Mouse (Mus musculus) midbrain, postnatal 0 days (tissue): ENCODE results near the gene Zdhhc14. TPM values are rescaled to one million over a fixed set of nuclear protein-coding genes. Genes with fewer than 3 reads are reported as not detected.
"Not testable (repeated sequence)": the region's sequence is repeated elsewhere in the genome, so short reads cannot be mapped to it uniquely, and the experiment has no call there.

Source experiments
- ATAC-seq: fragments of 200-750 bp; cut with Nextera tagmentation; 2 replicates; pipeline ENCODE4 v1.8.0; 2017; ENCODE audit warnings: moderate number of reproducible peaks, mild to moderate bottlenecking, moderate TSS enrichment, moderate library complexity; ENCODE audit not compliant: low FRiP score
- DNase-seq: peaks from one replicate; pipeline ENCODE4 v3.0.0-alpha.2; 2015; ENCODE audit warnings: low spot score
- H3K27ac ChIP-seq: fragments of 300-500 bp; sonication (generic); 2 replicates; pipeline ENCODE4 v1.5.1; 2014; ENCODE audit warnings: low read depth, mild to moderate bottlenecking, low read length, mixed read lengths
- H3K27me3 ChIP-seq: fragments of 300-500 bp; sonication (generic); 2 replicates; pipeline ENCODE4 v1.6.1; 2014; ENCODE audit warnings: low read length, control low read depth, mixed read lengths; ENCODE audit not compliant: insufficient read depth
- H3K36me3 ChIP-seq: fragments of 300-500 bp; sonication (generic); 2 replicates; pipeline ENCODE4 v1.6.1; 2014; ENCODE audit warnings: low read length, control low read depth, mixed read lengths; ENCODE audit not compliant: insufficient read depth
- H3K4me1 ChIP-seq: fragments of 300-500 bp; sonication (generic); 2 replicates; pipeline ENCODE4 v1.6.1; 2014; ENCODE audit warnings: mild to moderate bottlenecking, control low read depth, antibody characterized with exemption, low read length, mixed read lengths; ENCODE audit not compliant: insufficient read depth
- H3K4me2 ChIP-seq: fragments of 300-500 bp; sonication (generic); 2 replicates; pipeline ENCODE4 v1.6.1; 2014; ENCODE audit warnings: low read depth, mild to moderate bottlenecking, low read length, mixed read lengths; ENCODE audit not compliant: poor library complexity, severe bottlenecking
- H3K4me3 ChIP-seq: fragments of 300-500 bp; sonication (generic); 2 replicates; pipeline ENCODE4 v1.5.1; 2014; ENCODE audit warnings: low read depth, mild to moderate bottlenecking, low read length, moderate library complexity
- H3K9ac ChIP-seq: fragments of 300-500 bp; sonication (generic); replicated peaks from 2 replicates; pipeline ENCODE4 v1.6.1; 2014; ENCODE audit warnings: mild to moderate bottlenecking, low read length, moderate library complexity, mixed read lengths; ENCODE audit not compliant: poor library complexity, severe bottlenecking
- H3K9me3 ChIP-seq: fragments of 300-500 bp; sonication (generic); 2 replicates; pipeline ENCODE4 v1.6.1; 2016; ENCODE audit warnings: low read length, control low read depth
- CTCF ChIP-seq: IDR thresholded peaks from 2 replicates; pipeline ENCODE4 v1.5.1; 2016; ENCODE audit warnings: antibody characterized with exemption, mild to moderate bottlenecking
- WGBS: fragments of 180-500 bp; shearing (Covaris S2); extraction: QIAGEN DNeasy Blood & Tissue Kit; methylation state at CpG from one replicate; pipeline ENCODE4 v1.1.7; 2014; 5-methylcytosine and 5-hydroxymethylcytosine counted together
- polyA plus RNA-seq: library from polyadenylated mRNA; unstranded; fragments of >200 nt; fragmentation: Nextera tagmentation; extraction: Ambion mirVana; gene quantifications from 2 replicates; pipeline ENCODE4 v1.2.1, GENCODE M21; 2015
- total RNA-seq: library from RNA; depleted of rRNA; stranded (reverse); fragments of >200 nt; gene quantifications from 2 replicates; pipeline ENCODE4 v1.2.3, GENCODE M21; 2014

Zdhhc14 gene
- total and polyA plus RNA-seq, 2 experiments from 2014 or later = 9.6 to 18.3 TPM

GRCm38 (mm10) chr17:5621626-5622591 lies 129.6 kb downstream of the Zdhhc14 start:
- no peaks in the 10 kb centered on the region for H3K27me3 ChIP-seq
- H3K4me3 ChIP-seq = no peak overlapping the region
- no peak overlapping the region for H3K4me2 ChIP-seq
- no peaks in the 10 kb centered on the region for H3K4me1 ChIP-seq
- no peak overlapping the region for H3K9ac ChIP-seq
- no peaks in the 10 kb centered on the region for H3K9me3 ChIP-seq
- DNase-seq (no peak), ATAC-seq (no peak)
- H3K27ac ChIP-seq = no peak overlapping the region
- no peak for TF ChIP-seq CTCF
- no peaks in the 10 kb centered on the region for H3K36me3 ChIP-seq
- 87% methylated on average over 25 of the region's 25 CpGs for WGBS

- H3K4me1 ChIP-seq = no peaks in the 10 kb centered on the region
- no peaks in the 10 kb centered on the region for H3K36me3 ChIP-seq
- no peak overlapping the region for H3K4me3 ChIP-seq
- no peak overlapping the region for H3K9ac ChIP-seq
- H3K27me3 ChIP-seq = no peaks in the 10 kb centered on the region
- H3K27ac ChIP-seq = no peak overlapping the region
- no peak for ATAC-seq
- H3K4me2 ChIP-seq = no peak overlapping the region
- no peak for DNase-seq
- no peak for TF ChIP-seq CTCF
- 70% methylated on average over 6 of the region's 6 CpGs for WGBS
- H3K9me3 ChIP-seq = no peaks in the 10 kb centered on the region
Measured at GRCm38 (mm10) chr17:5622764-5623163, 130.4 kb downstream of the Zdhhc14 start.

GRCm38 (mm10) chr17:5623181-5623580 lies 130.8 kb downstream of the Zdhhc14 start:
- Histone ChIP-seq H3K27me3 (no peaks in the 10 kb centered on the region), H3K9me3 (no peaks in the 10 kb centered on the region), H3K27ac (no peak overlapping the region), H3K4me2 (no peak overlapping the region), H3K4me1 (no peaks in the 10 kb centered on the region), H3K36me3 (no peaks in the 10 kb centered on the region), H3K4me3 (no peak overlapping the region), H3K9ac (no peak overlapping the region)
- ATAC-seq (no peak), DNase-seq (no peak)
- no peak for TF ChIP-seq CTCF

- not testable (repeated sequence) for H3K27me3 ChIP-seq, H3K4me3 ChIP-seq, H3K4me2 ChIP-seq, H3K9ac ChIP-seq, DNase-seq, H3K36me3 ChIP-seq, H3K4me1 ChIP-seq, ATAC-seq, H3K9me3 ChIP-seq, H3K27ac ChIP-seq
- 75% methylated on average over 1 of the region's 1 CpGs for WGBS
Measured at GRCm38 (mm10) chr17:5624815-5625214, 132.5 kb downstream of the Zdhhc14 start.

- no peak for TF ChIP-seq CTCF
- ATAC-seq = no peak
Measured at GRCm38 (mm10) chr17:5626402-5626801, 134.0 kb downstream of the Zdhhc14 start.

GRCm38 (mm10) chr17:5627664-5628063 lies 135.3 kb downstream of the Zdhhc14 start:
- Histone ChIP-seq H3K27me3 (no peaks in the 10 kb centered on the region), H3K4me2 (no peak overlapping the region), H3K4me1 (no peaks in the 10 kb centered on the region), H3K4me3 (no peak overlapping the region), H3K9me3 (no peaks in the 10 kb centered on the region), H3K27ac (no peak overlapping the region), H3K36me3 (no peaks in the 10 kb centered on the region), H3K9ac (no peak overlapping the region)
- no peak for TF ChIP-seq CTCF
- no peak for DNase-seq
- WGBS = 92% methylated on average over 5 of the region's 5 CpGs
- ATAC-seq = no peak

More at GRCm38 (mm10) chr17:5626402-5626801, 134.0 kb downstream of the Zdhhc14 start:
- Histone ChIP-seq H3K4me1 (no peaks in the 10 kb centered on the region), H3K4me2 (no peak overlapping the region), H3K27me3 (no peaks in the 10 kb centered on the region), H3K36me3 (no peaks in the 10 kb centered on the region), H3K27ac (no peak overlapping the region), H3K9ac (no peak overlapping the region), H3K4me3 (no peak overlapping the region), H3K9me3 (no peaks in the 10 kb centered on the region)
- WGBS = 75% methylated on average over 3 of the region's 3 CpGs
- DNase-seq = no peak
